Mouse (Mus musculus) bone marrow, adult 2 months (tissue): ENCODE measurements around the gene Cdc40.

ENCODE experiments used
- CTCF ChIP-seq: fragments of 200-500 bp; IDR thresholded peaks from 2 replicates; pipeline ENCODE4 v1.5.1; 2011; ENCODE audit warnings: low read length, control low read depth; ENCODE audit not compliant: control insufficient read depth, insufficient read depth
- POLR2A ChIP-seq: fragments of 200-500 bp; IDR thresholded peaks from 2 replicates; pipeline ENCODE4 v1.6.1; 2011; ENCODE audit warnings: low read depth, mild to moderate bottlenecking, control low read depth, low read length, borderline replicate concordance; ENCODE audit not compliant: control insufficient read depth

DNA sequence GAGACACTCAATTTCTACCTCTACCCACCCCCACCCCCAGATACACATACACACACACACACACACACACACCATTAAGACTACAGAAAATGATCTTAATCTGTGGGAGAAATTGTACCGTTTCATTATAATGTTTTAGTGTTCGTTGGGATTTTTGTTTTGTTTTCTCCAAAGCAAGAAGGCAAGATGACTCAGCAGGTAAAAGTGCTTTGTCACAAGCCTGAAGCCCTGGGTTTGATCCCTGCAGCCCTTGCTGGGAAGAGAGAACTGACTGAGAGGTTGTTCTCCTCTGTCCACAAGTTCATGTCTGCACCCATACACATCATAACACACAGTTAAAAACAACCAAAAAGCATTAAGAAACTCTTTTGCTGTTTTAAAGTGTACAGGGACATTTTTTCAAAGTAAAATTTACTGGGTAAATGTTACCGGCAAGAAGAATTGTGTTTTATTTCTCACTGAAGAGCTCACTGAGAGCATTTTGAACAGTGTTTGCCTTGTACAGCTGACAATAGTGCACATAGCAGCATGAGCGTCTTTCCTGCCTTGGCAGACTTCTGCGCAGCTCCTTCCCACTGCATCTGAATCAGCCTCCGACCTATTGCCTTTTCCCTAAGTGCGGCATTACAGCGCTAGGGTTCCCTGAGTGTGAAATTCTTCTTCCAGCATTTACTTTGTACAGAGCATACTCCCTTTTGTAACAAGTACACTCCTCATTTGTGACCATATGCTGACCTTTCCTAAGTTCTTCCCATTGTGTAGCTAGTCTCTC, 35.7 kb upstream of the Cdc40 start:
- TF ChIP-seq CTCF (no peak), POLR2A (no peak)
